Mouse (Mus musculus) lung, postnatal 10 days (tissue): ENCODE measurements around the gene Klf1.

Source experiments
- DNase-seq: peaks from one replicate; pipeline ENCODE4 v3.0.0; 2021

Klf1 gene

GRCm38 (mm10) chr8:84901752-84902151 is at the start of gene Klf1:
Gene Klf1, plus strand, starts transcription at chr8:84901928.
- no peak for DNase-seq

GRCm38 (mm10) chr8:84856434-84856833 is 45.3 kb upstream of the Klf1 start:
- no peak for DNase-seq

- DNase-seq = peak; percentile 96
Observed at GRCm38 (mm10) chr8:84856864-84857441, 44.8 kb upstream of the Klf1 start, which contains the start of gene Farsa. Gene Farsa, plus strand, starts transcription at chr8:84856989.

- DNase-seq = peak; percentile 90
Observed at GRCm38 (mm10) chr8:84871376-84872308, 30.1 kb upstream of the Klf1 start, which contains the start of gene Syce2. Gene Syce2, plus strand, starts transcription at chr8:84872111.

GRCm38 (mm10) chr8:84872309-84872965 is 29.3 kb upstream of the Klf1 start:
- peak; percentile 38 for DNase-seq

GRCm38 (mm10) chr8:84873016-84873415 is 28.7 kb upstream of the Klf1 start:
- no peak for DNase-seq

- no peak for DNase-seq
Observed at GRCm38 (mm10) chr8:84874339-84874738, 27.4 kb upstream of the Klf1 start.

GRCm38 (mm10) chr8:84877297-84878035 is 24.3 kb upstream of the Klf1 start:
- no peak for DNase-seq

GRCm38 (mm10) chr8:84878915-84879314 is 22.8 kb upstream of the Klf1 start:
- no peak for DNase-seq

- DNase-seq = no peak
Observed at GRCm38 (mm10) chr8:84884728-84885127, 17.0 kb upstream of the Klf1 start.

GRCm38 (mm10) chr8:84888280-84888679 is 13.4 kb upstream of the Klf1 start:
- no peak for DNase-seq

- no peak for DNase-seq
Observed at GRCm38 (mm10) chr8:84889141-84889540, 12.6 kb upstream of the Klf1 start.

- peak; percentile 23 for DNase-seq
Observed at GRCm38 (mm10) chr8:84892993-84893708, 8.6 kb upstream of the Klf1 start.

- DNase-seq = peak; percentile 97
Observed at GRCm38 (mm10) chr8:84893709-84894134, 8.0 kb upstream of the Klf1 start, which contains the start of gene Gcdh. Gene Gcdh, minus strand, starts transcription at chr8:84893921.

GRCm38 (mm10) chr8:84895963-84896362 is 5.8 kb upstream of the Klf1 start:
- no peak for DNase-seq

GRCm38 (mm10) chr8:84901071-84901470 is 657 bp upstream of the Klf1 start:
- no peak for DNase-seq

- no peak for DNase-seq
Observed at GRCm38 (mm10) chr8:84902367-84902919, 715 bp downstream of the Klf1 start.

- DNase-seq = peak; percentile 95
Observed at GRCm38 (mm10) chr8:84902920-84903661, 1.4 kb downstream of the Klf1 start.

- DNase-seq = no peak
Observed at GRCm38 (mm10) chr8:84904351-84904750, 2.6 kb downstream of the Klf1 start.

GRCm38 (mm10) chr8:84907037-84907436 is 5.3 kb downstream of the Klf1 start:
- no peak for DNase-seq

- DNase-seq = no peak
Observed at GRCm38 (mm10) chr8:84907493-84907892, 5.8 kb downstream of the Klf1 start.
